ENCODE assay signal across 9 mouse cellular contexts in the genomic region with DNA sequence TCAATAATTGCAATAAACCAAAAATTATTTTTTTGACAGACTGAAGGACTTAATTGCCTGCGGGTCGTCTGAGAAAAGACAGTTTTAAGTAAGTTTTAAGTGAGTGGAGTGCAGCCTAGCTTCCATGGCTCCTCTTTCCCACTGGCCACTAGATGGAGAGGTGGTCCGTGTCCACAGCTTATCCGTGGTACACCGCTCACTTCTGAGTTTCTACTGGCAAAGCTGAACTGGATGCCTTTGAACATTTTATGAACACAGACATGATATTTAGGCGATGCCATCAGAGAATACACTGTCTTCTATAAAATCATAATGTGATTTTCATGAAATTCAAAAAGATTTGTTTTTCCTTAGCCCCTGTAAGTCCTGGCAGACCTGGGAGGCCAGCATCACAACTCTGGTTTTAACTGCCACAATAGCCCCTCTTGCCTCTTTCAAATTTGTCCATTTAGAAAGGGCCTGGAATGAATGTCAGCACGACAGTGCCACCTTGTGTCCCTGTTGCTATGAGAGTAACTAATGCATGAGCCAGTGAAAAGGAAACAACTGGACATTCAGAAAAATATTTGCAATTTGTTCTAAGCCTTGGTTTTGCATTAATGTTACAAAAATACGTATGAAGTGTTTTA. TPM values are rescaled to one million over a fixed set of nuclear protein-coding genes. Genes with fewer than 3 reads are reported as not detected.
DNase-seq lines count a peak whose midpoint lies in the region; ATAC-seq lines count a peak whose summit lies in the region.
"Had no signal": no experiment of that assay in that cellular context is flagged by ENCODE, and none has a peak within 500 bp of the region (broad histone marks: within the 10 kb centered on the region; RNA-seq: fewer than 3 reads in every experiment).

No protein-coding gene starts in this region.

- H3K27ac ChIP-seq in hindbrain, embryonic 11.5 days (ENCODE audit: low read depth, low read length): no peak overlapping the region

- no peaks in the 10 kb centered on the region for H3K9me3 ChIP-seq in hindbrain, embryonic 11.5 days (ENCODE audit: control insufficient read depth, low read length)
- H3K9me3 ChIP-seq: megakaryocyte, embryonic 14.5 days had no signal

- DNase-seq in layer of hippocampus, adult 11-12 months (ENCODE audit: low spot score): peak; percentile 81
- DNase-seq in layer of hippocampus, adult 9-10 months (ENCODE audit: low spot score): no peak
- peak; percentile 59 to 62 for DNase-seq in adrenal gland, adult 18-20 months (ENCODE audit: low spot score in 2 of 2)
- peak; percentile 75 for DNase-seq in embryo, embryonic 11 days
- peak; percentile 66 for DNase-seq in hindbrain, embryonic 11.5 days (ENCODE audit: low spot score)
- DNase-seq in layer of hippocampus, adult 8-10 months (ENCODE audit: low spot score in 2 of 2): peak; percentile 51 to 68
- DNase-seq in lung, postnatal 14 days: peak; percentile 72
- DNase-seq in right cerebral cortex, adult 2 months (ENCODE audit: low spot score in 2 of 2): peak; percentile 73 to 85

- no peak overlapping the region for H3K4me3 ChIP-seq in hindbrain, embryonic 11.5 days (ENCODE audit: low read depth, low read length)
- H3K4me3 ChIP-seq: megakaryocyte, embryonic 14.5 days had no signal

- no peaks in the 10 kb centered on the region for H3K4me1 ChIP-seq in hindbrain, embryonic 11.5 days (replicated peaks; ENCODE audit: control insufficient read depth, insufficient read depth, low read length)

- WGBS in hindbrain, embryonic 11.5 days: 56% methylated on average over 8 of the region's 8 CpGs

- H3K36me3 ChIP-seq in hindbrain, embryonic 11.5 days (ENCODE audit: control insufficient read depth, insufficient read depth, low read length): no peaks in the 10 kb centered on the region

- no peaks in the 10 kb centered on the region for H3K27me3 ChIP-seq in hindbrain, embryonic 11.5 days (ENCODE audit: control insufficient read depth, insufficient read depth, low read length)
- H3K27me3 ChIP-seq: megakaryocyte, embryonic 14.5 days had no signal

- peak; percentile 63 for ATAC-seq in hindbrain, embryonic 11.5 days (ENCODE audit: low FRiP score)

- H3K9ac ChIP-seq in hindbrain, embryonic 11.5 days (ENCODE audit: low read depth, low read length): no peak overlapping the region

- no peak overlapping the region for H3K4me2 ChIP-seq in hindbrain, embryonic 11.5 days (replicated peaks; ENCODE audit: low read depth, low read length)

RNA-seq across cellular contexts. Expression of a gene that starts 38.9 kb away (rescaled TPM):
- total RNA-seq in adrenal gland, adult 18-20 months (2021): 100 to 1,000 TPM; 101 to 109 TPM
- polyA plus RNA-seq in hindbrain, embryonic 11.5 days (2014; fragmentation: Nextera tagmentation; extraction: Ambion mirVana): 47.9 and 64.1 TPM in 2 replicates
- 100 to 1,000 TPM; 253 to 310 (median 284) TPM for total RNA-seq in layer of hippocampus, adult 8-10 months (2022)
